Mouse (Mus musculus): ENCODE results near the gene Frmpd3. TPM values are rescaled to one million over a fixed set of nuclear protein-coding genes. Genes with fewer than 3 reads are reported as not detected.
A peak's percentile ranks its signal among the peaks of the same experiment; 100 is the strongest.

Frmpd3 gene
- polyA plus RNA-seq, 1 experiment from 2014 or later: 5.0 TPM

GRCm38 (mm10) chrX:140457502-140457901, 115.4 kb downstream of the Frmpd3 start:
- WGBS: 25% methylated on average over 12 of the region's 12 CpGs
- H3K4me3 ChIP-seq: peak overlapping the region; percentile 58
- peak overlapping the region; percentile 54 for H3K4me2 ChIP-seq
- H3K9me3 ChIP-seq: no peaks in the 10 kb centered on the region
- no peaks in the 10 kb centered on the region for H3K27me3 ChIP-seq
- H3K36me3 ChIP-seq: no peaks in the 10 kb centered on the region
- H3K4me1 ChIP-seq (replicated peaks): no peaks in the 10 kb centered on the region
- H3K27ac ChIP-seq (replicated peaks): no peak overlapping the region
- no peak for ATAC-seq (ENCODE audit: low FRiP score, low read depth)
- peak overlapping the region; percentile 49 for H3K9ac ChIP-seq

GRCm38 (mm10) chrX:140478231-140478630, 136.2 kb downstream of the Frmpd3 start:
- 0 out of 2 replicates have a peak, but pooled peaks cover 5% of the 10 kb centered on the region for H3K27me3 ChIP-seq
- no peaks in the 10 kb centered on the region for H3K36me3 ChIP-seq
- no peaks in the 10 kb centered on the region for H3K4me1 ChIP-seq (replicated peaks)
- no peak overlapping the region for H3K4me3 ChIP-seq
- H3K9ac ChIP-seq: no peak overlapping the region
- H3K4me2 ChIP-seq: no peak overlapping the region
- no peak overlapping the region for H3K27ac ChIP-seq (replicated peaks)
- 94% methylated on average over 6 of the region's 6 CpGs for WGBS
- no peaks in the 10 kb centered on the region for H3K9me3 ChIP-seq
- no peak for ATAC-seq (ENCODE audit: low FRiP score, low read depth)

- WGBS: 52% methylated on average over 5 of the region's 5 CpGs
- no peak overlapping the region for H3K4me3 ChIP-seq
- ATAC-seq (ENCODE audit: low FRiP score, low read depth): no peak
- no peak overlapping the region for H3K4me2 ChIP-seq
- H3K27me3 ChIP-seq: 0 out of 2 replicates have a peak, but pooled peaks cover 5% of the 10 kb centered on the region
- no peak overlapping the region for H3K9ac ChIP-seq
- no peak overlapping the region for H3K27ac ChIP-seq (replicated peaks)
- H3K9me3 ChIP-seq: no peaks in the 10 kb centered on the region
- no peaks in the 10 kb centered on the region for H3K4me1 ChIP-seq (replicated peaks)
- no peaks in the 10 kb centered on the region for H3K36me3 ChIP-seq
Observed at GRCm38 (mm10) chrX:140479171-140479570, 137.1 kb downstream of the Frmpd3 start.

MicroRNAs encoded within 50 kb of the gene (microRNA counts, 519-probe panel; counts per million panel counts)
- 2,598 counts per million, percentile 44 among the panel's probes with 10 or more counts for microRNA mmu-miR-3475

Small RNA genes within 50 kb of the gene (microRNA-seq; reads per million reads assigned to microRNA genes)
- 136 reads per million, percentile 55 among the genes with 10 or more reads in this experiment for gene Mir3475

Other genes with a start within 250 kb of the Frmpd3 start
- gene Prps1, start 114.3 kb downstream of the Frmpd3 start, polyA plus RNA-seq (2015; fragmentation: Nextera tagmentation; extraction: Ambion mirVana): 79.8 and 84.5 TPM in 2 replicates